Mouse (Mus musculus) E14TG2a.4 (cell line): Measurements from ENCODE around the gene Cldn4.

Experiments used
- H3K27me3 ChIP-seq: 2 replicates; pipeline ENCODE4 v1.6.1; 2014; ENCODE audit warnings: low read length, control low read depth; ENCODE audit not compliant: insufficient read depth
- H3K36me3 ChIP-seq: 2 replicates; pipeline ENCODE4 v1.6.1; 2014; ENCODE audit warnings: low read length, control low read depth; ENCODE audit not compliant: insufficient read depth
- H3K4me1 ChIP-seq: replicated peaks from 2 replicates; pipeline ENCODE4 v1.6.1; 2014; ENCODE audit warnings: low read depth, low read length, control low read depth
- H3K4me3 ChIP-seq: replicated peaks from 2 replicates; pipeline ENCODE4 v1.5.1; 2014; ENCODE audit warnings: mild to moderate bottlenecking, low read length
- H3K9me3 ChIP-seq: 2 replicates; pipeline ENCODE4 v1.6.1; 2014; ENCODE audit warnings: low read length, control low read depth
- CTCF ChIP-seq: conservative IDR thresholded peaks from 2 replicates; pipeline ENCODE4 v1.5.1; 2014; ENCODE audit warnings: low read length
- NANOG ChIP-seq: IDR thresholded peaks from 2 replicates; pipeline ENCODE4 v1.6.1; 2014; ENCODE audit warnings: borderline replicate concordance, low read length, mixed read lengths
- POU5F1 ChIP-seq: IDR thresholded peaks from 2 replicates; pipeline ENCODE4 v1.6.1; 2014; ENCODE audit warnings: low read length, borderline replicate concordance

Cldn4 gene

GRCm38 (mm10) chr5:134915311-134915710, 31.4 kb downstream of the Cldn4 start, which contains the start of gene Cldn13:
Gene Cldn13 (minus strand): TSS chr5:134915526.
- Histone ChIP-seq H3K4me3 (no peak within 1 kb of the TSS), H3K9me3 (peaks cover 10% of the 10 kb centered on the region), H3K27me3 (no peaks in the 10 kb centered on the region), H3K36me3 (no peaks in the 10 kb centered on the region), H3K4me1 (peaks cover 24% of the 10 kb centered on the region)
- TF ChIP-seq NANOG (no peak), CTCF (no peak), POU5F1 (no peak)

DNA sequence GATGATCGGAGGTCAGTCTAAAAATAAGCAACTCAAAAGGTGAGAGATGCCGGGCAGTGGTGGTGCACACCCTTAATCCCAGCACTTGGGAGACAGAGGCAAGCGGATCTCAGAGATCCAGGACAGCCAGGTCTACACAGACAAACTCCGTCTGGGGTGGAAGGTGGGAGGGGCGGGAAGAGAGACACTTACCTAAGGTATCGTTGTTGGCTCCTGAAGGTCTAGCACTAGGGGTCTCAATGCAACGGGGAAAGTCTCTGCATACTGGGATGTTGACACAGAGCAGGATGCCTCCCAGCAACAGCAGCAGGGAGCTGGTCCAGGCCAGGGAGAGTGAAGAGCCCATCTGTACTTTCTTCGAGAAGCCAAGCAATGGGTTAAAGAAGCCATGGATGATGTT, 32.2 kb downstream of the Cldn4 start:
- peaks cover 17% of the 10 kb centered on the region for H3K4me1 ChIP-seq
- H3K27me3 ChIP-seq = no peaks in the 10 kb centered on the region
- H3K4me3 ChIP-seq = no peak overlapping the region
- TF ChIP-seq POU5F1 (no peak), CTCF (no peak), NANOG (no peak)
- H3K9me3 ChIP-seq = peaks cover 10% of the 10 kb centered on the region
- H3K36me3 ChIP-seq = no peaks in the 10 kb centered on the region

- TF ChIP-seq NANOG (no peak), CTCF (no peak)
- Histone ChIP-seq H3K4me1 (peaks cover 11% of the 10 kb centered on the region), H3K27me3 (no peaks in the 10 kb centered on the region)
Observed at GRCm38 (mm10) chr5:134913753-134914152, 33.0 kb downstream of the Cldn4 start.

DNA sequence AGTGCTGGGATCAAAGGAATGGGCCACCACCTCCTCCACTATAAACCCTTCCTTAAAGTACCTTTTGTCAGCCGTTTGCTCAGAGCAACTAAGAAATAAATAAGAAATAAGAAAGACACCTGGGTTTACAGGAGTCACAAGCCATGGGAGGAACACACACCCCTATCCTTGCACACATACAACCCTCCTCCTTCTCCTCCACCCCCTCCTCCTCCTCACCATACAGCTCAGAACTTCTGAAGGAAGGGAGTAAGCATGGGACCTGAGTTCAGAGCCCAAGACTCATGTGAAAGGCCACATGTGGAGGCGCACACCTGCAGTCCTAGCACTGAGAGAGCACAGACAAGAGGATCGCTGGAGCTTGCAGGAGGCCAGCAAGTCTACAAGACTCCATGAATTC, 33.4 kb downstream of the Cldn4 start:
- H3K4me3 ChIP-seq = no peak overlapping the region
- no peak for TF ChIP-seq NANOG
- TF ChIP-seq POU5F1 = no peak
- no peak for TF ChIP-seq CTCF

More at GRCm38 (mm10) chr5:134913753-134914152, 33.0 kb downstream of the Cldn4 start:
- H3K9me3 ChIP-seq = peaks cover 10% of the 10 kb centered on the region
- H3K4me3 ChIP-seq = no peak overlapping the region
- H3K36me3 ChIP-seq = no peaks in the 10 kb centered on the region

DNA sequence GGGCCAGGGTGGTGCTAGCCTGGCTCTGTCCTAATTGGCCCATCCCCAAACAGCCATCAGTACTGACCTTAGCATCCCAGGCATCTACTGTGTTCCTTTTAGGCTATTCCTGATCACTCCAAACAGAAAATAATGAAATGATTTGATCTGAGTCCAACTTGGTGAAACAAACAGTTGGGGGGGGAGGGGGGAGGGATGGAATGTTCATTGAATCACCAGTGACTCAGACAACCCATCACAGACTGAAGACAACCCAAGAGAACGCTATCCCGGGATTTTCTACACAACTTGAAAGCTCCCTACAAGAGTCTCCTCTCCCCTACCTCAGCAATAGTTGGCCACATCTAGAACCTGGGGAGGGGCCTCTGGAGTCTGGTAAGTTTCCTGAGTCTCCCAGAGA, 34.8 kb downstream of the Cldn4 start:
- TF ChIP-seq CTCF = no peak
- no peak for TF ChIP-seq NANOG
- no peak for TF ChIP-seq POU5F1
- H3K4me1 ChIP-seq = peaks cover 4% of the 10 kb centered on the region
- peaks cover under 1% of the 10 kb centered on the region; the same call in 1 of the 2 replicates for H3K9me3 ChIP-seq
- H3K4me3 ChIP-seq = no peak overlapping the region
- no peaks in the 10 kb centered on the region for H3K36me3 ChIP-seq
- H3K27me3 ChIP-seq = no peaks in the 10 kb centered on the region

More for the DNA sequence above, 33.4 kb downstream of the Cldn4 start:
- no peaks in the 10 kb centered on the region for H3K27me3 ChIP-seq
- H3K4me1 ChIP-seq = peaks cover 7% of the 10 kb centered on the region
- H3K36me3 ChIP-seq = no peaks in the 10 kb centered on the region
- peaks cover 10% of the 10 kb centered on the region for H3K9me3 ChIP-seq

GRCm38 (mm10) chr5:134907135-134907534, 39.6 kb downstream of the Cldn4 start:
- TF ChIP-seq CTCF = peak; percentile 99
- no peak for TF ChIP-seq POU5F1
- TF ChIP-seq NANOG = no peak
- Histone ChIP-seq H3K27me3 (no peaks in the 10 kb centered on the region), H3K4me1 (peaks cover 10% of the 10 kb centered on the region), H3K4me3 (no peak overlapping the region), H3K36me3 (no peaks in the 10 kb centered on the region), H3K9me3 (no peaks in the 10 kb centered on the region)

DNA sequence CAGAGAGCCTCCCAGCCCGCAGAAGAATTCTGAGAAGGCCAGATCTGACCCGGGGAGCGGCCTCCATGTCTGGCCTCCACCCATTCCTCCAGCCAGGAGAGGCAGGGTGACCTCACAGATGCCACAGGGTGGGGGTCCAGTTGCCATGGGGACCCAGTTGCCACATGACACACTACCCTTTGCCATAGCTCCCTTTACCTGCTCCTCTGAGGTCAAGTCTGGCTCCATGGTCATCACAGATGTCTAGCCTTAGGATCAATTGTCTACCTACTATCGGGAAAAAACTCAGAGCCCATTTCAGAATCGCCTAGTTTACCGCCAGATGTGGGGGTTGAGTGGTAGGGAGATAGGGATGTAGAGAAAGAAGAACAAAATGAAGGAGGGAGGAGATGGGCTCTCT, 40.1 kb downstream of the Cldn4 start, which contains the start of gene Tmem270:
Gene Tmem270 (minus strand): TSS at position 101 of the 400 bp plus-strand sequence.
- H3K4me1 ChIP-seq = peaks cover 10% of the 10 kb centered on the region
- H3K36me3 ChIP-seq = no peaks in the 10 kb centered on the region
- no peak for TF ChIP-seq POU5F1
- no peaks in the 10 kb centered on the region for H3K9me3 ChIP-seq
- no peaks in the 10 kb centered on the region for H3K27me3 ChIP-seq
- no peak within 1 kb of the TSS for H3K4me3 ChIP-seq

DNA sequence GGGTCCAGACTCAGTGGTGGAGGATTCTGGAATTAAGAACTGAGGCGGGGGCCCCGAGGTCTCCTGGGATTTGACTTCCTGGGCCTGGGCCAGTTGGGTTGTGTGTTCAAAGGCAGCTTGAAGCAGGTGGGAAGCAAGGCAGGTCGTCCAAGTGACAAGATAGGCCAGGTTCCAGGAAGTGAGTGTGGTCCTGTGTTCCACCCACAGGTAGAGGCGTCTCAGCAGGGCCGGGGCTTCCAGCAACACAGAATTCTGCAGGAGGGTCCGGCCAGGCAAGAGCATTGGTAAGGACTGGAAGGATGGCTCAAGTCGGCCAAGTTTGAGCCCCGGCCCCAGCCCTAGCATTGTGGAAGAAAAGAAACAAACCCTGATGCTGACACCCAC, 45.1 kb downstream of the Cldn4 start:
- H3K36me3 ChIP-seq = no peaks in the 10 kb centered on the region
- H3K27me3 ChIP-seq = peaks cover 7% of the 10 kb centered on the region; the same call in 1 of the 2 replicates
- no peak overlapping the region for H3K4me3 ChIP-seq
- H3K9me3 ChIP-seq = no peaks in the 10 kb centered on the region
- peaks cover 21% of the 10 kb centered on the region for H3K4me1 ChIP-seq
- TF ChIP-seq CTCF = no peak
- TF ChIP-seq NANOG = no peak
- no peak for TF ChIP-seq POU5F1

DNA sequence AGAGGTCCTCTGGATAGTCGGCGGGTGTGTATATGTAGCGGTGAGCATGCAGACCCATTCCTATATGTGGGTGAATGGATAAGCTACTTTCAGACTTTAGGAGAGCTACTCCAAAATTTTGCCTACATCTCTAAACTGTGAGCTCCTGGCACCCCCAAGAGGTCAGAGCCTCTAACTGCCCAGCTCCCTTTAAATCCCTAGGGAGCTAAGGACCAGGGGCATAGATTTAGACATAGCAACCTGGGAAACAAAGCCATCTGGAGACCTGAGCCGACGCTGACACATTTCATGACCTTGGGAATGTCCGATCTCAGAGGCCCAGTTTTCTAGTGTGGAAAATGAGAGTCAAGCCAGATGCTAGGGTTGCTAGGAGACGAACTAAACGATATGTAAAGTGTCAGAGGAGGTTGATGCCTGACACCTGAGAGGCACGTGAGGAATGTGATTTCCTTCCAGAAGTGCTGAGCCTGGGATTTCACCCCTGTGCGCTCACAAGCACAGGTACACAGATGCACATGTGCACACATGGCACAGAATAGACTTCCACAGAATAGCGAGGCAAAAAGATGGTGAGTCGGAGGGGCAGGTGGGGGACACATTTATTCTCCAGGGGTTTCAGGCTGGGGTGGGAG, 45.6 kb downstream of the Cldn4 start:
- Histone ChIP-seq H3K36me3 (no peaks in the 10 kb centered on the region), H3K9me3 (no peaks in the 10 kb centered on the region), H3K4me3 (no peak overlapping the region), H3K27me3 (peaks cover 7% of the 10 kb centered on the region; the same call in 1 of the 2 replicates), H3K4me1 (peaks cover 20% of the 10 kb centered on the region)
- peak; percentile 38 for TF ChIP-seq CTCF
- TF ChIP-seq POU5F1 = no peak
